Mouse (Mus musculus) lung, embryonic 14.5 days (tissue): ENCODE results near the gene Chil4. TPM values are rescaled to one million over a fixed set of nuclear protein-coding genes. Genes with fewer than 3 reads are reported as not detected.

Source experiments
- ATAC-seq: fragments of 200-750 bp; cut with Nextera tagmentation; 2 replicates; pipeline ENCODE4 v1.8.0; 2017; ENCODE audit warnings: mild to moderate bottlenecking, moderate TSS enrichment, moderate library complexity; ENCODE audit not compliant: insufficient read depth
- DNase-seq: peaks from one replicate; pipeline ENCODE4 v3.0.0-alpha.2; 2015
- H3K27ac ChIP-seq: fragments of 300-500 bp; sonication (generic); 2 replicates; pipeline ENCODE4 v1.5.1; 2014; ENCODE audit warnings: low read depth, mild to moderate bottlenecking, moderate library complexity
- H3K27me3 ChIP-seq: fragments of 300-500 bp; sonication (generic); 2 replicates; pipeline ENCODE4 v1.6.1; 2014; ENCODE audit warnings: low read length, control low read depth; ENCODE audit not compliant: insufficient read depth
- H3K36me3 ChIP-seq: fragments of 300-500 bp; sonication (generic); 2 replicates; pipeline ENCODE4 v1.6.1; 2014; ENCODE audit warnings: control low read depth; ENCODE audit not compliant: insufficient read depth
- H3K4me1 ChIP-seq: fragments of 300-500 bp; sonication (generic); 2 replicates; pipeline ENCODE4 v1.6.1; 2014; ENCODE audit warnings: antibody characterized with exemption, control low read depth; ENCODE audit not compliant: insufficient read depth
- H3K4me2 ChIP-seq: fragments of 300-500 bp; sonication (generic); 2 replicates; pipeline ENCODE4 v1.6.1; 2014; ENCODE audit warnings: mild to moderate bottlenecking
- H3K4me3 ChIP-seq: fragments of 300-500 bp; sonication (generic); 2 replicates; pipeline ENCODE4 v1.5.1; 2014; ENCODE audit warnings: low read depth, low read length
- H3K9ac ChIP-seq: fragments of 300-500 bp; sonication (generic); 2 replicates; pipeline ENCODE4 v1.6.1; 2014
- H3K9me3 ChIP-seq: fragments of 300-500 bp; sonication (generic); 2 replicates; pipeline ENCODE4 v1.6.1; 2016; ENCODE audit warnings: low read depth, low read length, control low read depth
- CTCF ChIP-seq: IDR thresholded peaks from 2 replicates; pipeline ENCODE4 v1.5.1; 2016; ENCODE audit warnings: antibody characterized with exemption, low read depth
- WGBS: fragments of 180-500 bp; shearing (Covaris S2); extraction: QIAGEN DNeasy Blood & Tissue Kit; methylation state at CpG from one replicate; pipeline ENCODE4 v1.1.7; 2014; 5-methylcytosine and 5-hydroxymethylcytosine counted together
- polyA plus RNA-seq: library from polyadenylated mRNA; unstranded; fragments of >200 nt; fragmentation: Nextera tagmentation; extraction: Ambion mirVana; gene quantifications from 2 replicates; pipeline ENCODE4 v1.2.1, GENCODE M21; 2014

Gene Chil4
- polyA plus RNA-seq, 1 experiment from 2014 or later, result not detected

- no peak for TF ChIP-seq CTCF
- Histone ChIP-seq H3K27me3 (no peaks in the 10 kb centered on the region), H3K4me2 (no peak within 1 kb of the TSS), H3K27ac (no peak within 1 kb of the TSS), H3K9ac (no peak within 1 kb of the TSS), H3K4me1 (no peaks in the 10 kb centered on the region), H3K9me3 (peaks cover 5% of the 10 kb centered on the region; the same call in 1 of the 2 replicates), H3K4me3 (no peak within 1 kb of the TSS), H3K36me3 (no peaks in the 10 kb centered on the region)
- DNase-seq (no peak), ATAC-seq (no peak)
- WGBS, result 74% methylated on average over 3 of the region's 3 CpGs
These were observed 51.8 kb downstream of the Chil4 start, which contains the start of gene Chil3 for GRCm38 (mm10) chr3:106167464-106167863. Gene Chil3 (minus strand): TSS chr3:106167564.

- H3K9me3 ChIP-seq, result no peaks in the 10 kb centered on the region
- DNase-seq (no peak), ATAC-seq (no peak)
These were observed 64.9 kb downstream of the Chil4 start for GRCm38 (mm10) chr3:106154413-106154812.

More at GRCm38 (mm10) chr3:106154413-106154812, 64.9 kb downstream of the Chil4 start:
- Histone ChIP-seq H3K27ac (no peak overlapping the region), H3K27me3 (no peaks in the 10 kb centered on the region), H3K9ac (no peak overlapping the region), H3K4me2 (no peak overlapping the region), H3K36me3 (no peaks in the 10 kb centered on the region), H3K4me3 (no peak overlapping the region), H3K4me1 (no peaks in the 10 kb centered on the region)
- TF ChIP-seq CTCF, result no peak
- 78% methylated on average over 2 of the region's 2 CpGs for WGBS

Other genes starting within 250 kb of the Chil4 start
- gene Ovgp1, start 245.8 kb downstream of the Chil4 start, polyA plus RNA-seq, result 1.9 and 2.4 TPM in 2 replicates
- 0.34 and 0.35 TPM in 2 replicates for gene Pifo, start 204.9 kb downstream of the Chil4 start, polyA plus RNA-seq
- gene Chil5, start 186.7 kb downstream of the Chil4 start, polyA plus RNA-seq, result not detected in 2 replicates
- gene Chia1, start 106.3 kb downstream of the Chil4 start, polyA plus RNA-seq, result 0.13 and 0.15 TPM in 2 replicates
- 0.81 TPM in 1 of 2 replicates, not detected in the other for gene Chil3, start 51.9 kb downstream of the Chil4 start, polyA plus RNA-seq
- not detected in 2 replicates for gene Chil6, start 186.7 kb upstream of the Chil4 start, polyA plus RNA-seq